Mouse (Mus musculus) olfactory bulb, adult 2 months (tissue): ENCODE measurements at regions not wholly inside any gene's neighbourhood (a gene's known extent, or its start where the extent isn't known, plus 50 kb on each side); places are given as distances from the start of the nearest gene placed in this dataset.

Source experiments
- CTCF ChIP-seq: fragments of 200-500 bp; IDR thresholded peaks from 2 replicates; pipeline ENCODE4 v1.5.1; 2012; ENCODE audit warnings: low read depth, mild to moderate bottlenecking, low read length, moderate library complexity; ENCODE audit not compliant: insufficient read depth
- POLR2A ChIP-seq: fragments of 200-500 bp; IDR thresholded peaks from 2 replicates; pipeline ENCODE4 v1.6.1; 2012; ENCODE audit warnings: mild to moderate bottlenecking, low read depth, low read length, moderate library complexity; ENCODE audit not compliant: insufficient read depth

DNA sequence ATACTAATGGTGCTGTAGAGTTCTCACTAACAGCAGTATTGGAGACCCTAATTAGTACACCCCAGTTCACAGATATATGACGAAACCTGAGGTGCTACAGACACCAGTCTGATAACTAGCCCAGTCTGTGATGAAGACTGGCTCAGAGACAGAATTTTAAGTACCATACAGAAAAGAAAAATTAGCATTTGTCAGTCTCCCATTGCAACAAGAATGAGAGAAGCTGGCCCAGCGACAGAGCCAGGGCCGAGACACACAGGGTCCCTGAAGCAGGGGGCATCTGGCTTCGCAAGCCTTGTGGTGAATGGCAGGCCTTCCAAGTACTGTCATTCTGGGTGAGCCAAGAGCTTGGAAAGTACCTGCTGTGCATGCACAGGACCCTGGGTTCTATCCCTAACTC is 228.8 kb upstream of the Tox3 start:
- no peak for TF ChIP-seq CTCF
- no peak for TF ChIP-seq POLR2A
